Mouse (Mus musculus): ENCODE data around the gene Tagln2.

The Tagln2 gene

GRCm38 (mm10) chr1:172499765-172500441 is at the start of gene Tagln2:
Gene Tagln2, plus strand, starts transcription at chr1:172500047.
- peak; percentile 52 for DNase-seq (ENCODE audit: low spot score)

GRCm38 (mm10) chr1:172450226-172450625 is 49.6 kb upstream of the Tagln2 start:
- DNase-seq (ENCODE audit: low spot score) = no peak

- no peak for DNase-seq (ENCODE audit: low spot score)
These were observed 48.9 kb upstream of the Tagln2 start for GRCm38 (mm10) chr1:172450848-172451470.

- DNase-seq (ENCODE audit: low spot score) = no peak
These were observed 46.9 kb upstream of the Tagln2 start for GRCm38 (mm10) chr1:172452911-172453310.

- DNase-seq (ENCODE audit: low spot score) = no peak
These were observed 46.0 kb upstream of the Tagln2 start for GRCm38 (mm10) chr1:172453810-172454209.

GRCm38 (mm10) chr1:172455416-172455815 is 44.4 kb upstream of the Tagln2 start:
- DNase-seq (ENCODE audit: low spot score) = no peak

GRCm38 (mm10) chr1:172456001-172456677 is 43.7 kb upstream of the Tagln2 start:
- peak; percentile 24 for DNase-seq (ENCODE audit: low spot score)

GRCm38 (mm10) chr1:172457196-172457595 is 42.7 kb upstream of the Tagln2 start:
- no peak for DNase-seq (ENCODE audit: low spot score)

GRCm38 (mm10) chr1:172458041-172458440 is 41.8 kb upstream of the Tagln2 start:
- DNase-seq (ENCODE audit: low spot score) = no peak

GRCm38 (mm10) chr1:172461602-172462001 is 38.2 kb upstream of the Tagln2 start:
- no peak for DNase-seq (ENCODE audit: low spot score)

- DNase-seq (ENCODE audit: low spot score) = no peak
These were observed 37.3 kb upstream of the Tagln2 start for GRCm38 (mm10) chr1:172462534-172462933.

GRCm38 (mm10) chr1:172463387-172464333 is 36.2 kb upstream of the Tagln2 start:
- DNase-seq (ENCODE audit: low spot score) = no peak

- no peak for DNase-seq (ENCODE audit: low spot score)
These were observed 31.5 kb upstream of the Tagln2 start for GRCm38 (mm10) chr1:172468301-172468877.

GRCm38 (mm10) chr1:172469373-172469772 is 30.5 kb upstream of the Tagln2 start:
- no peak for DNase-seq (ENCODE audit: low spot score)

- no peak for DNase-seq (ENCODE audit: low spot score)
These were observed 29.9 kb upstream of the Tagln2 start for GRCm38 (mm10) chr1:172469810-172470448.

- DNase-seq (ENCODE audit: low spot score) = no peak
These were observed 26.9 kb upstream of the Tagln2 start for GRCm38 (mm10) chr1:172472909-172473308.

- DNase-seq (ENCODE audit: low spot score) = no peak
These were observed 25.7 kb upstream of the Tagln2 start for GRCm38 (mm10) chr1:172474196-172474595.

- peak; percentile 48 for DNase-seq (ENCODE audit: low spot score)
These were observed 24.6 kb upstream of the Tagln2 start, which contains the start of gene Slamf9 for GRCm38 (mm10) chr1:172475054-172475741. Gene Slamf9, plus strand, starts transcription at chr1:172475358.

GRCm38 (mm10) chr1:172478020-172478419 is 21.8 kb upstream of the Tagln2 start:
- DNase-seq (ENCODE audit: low spot score) = no peak

GRCm38 (mm10) chr1:172480376-172480775 is 19.5 kb upstream of the Tagln2 start:
- no peak for DNase-seq (ENCODE audit: low spot score)

All from layer of hippocampus, adult 11-12 months (tissue).